Comparison of ENCODE assay signal across 26 mouse cellular contexts in genomic region chr6:86645551-86645950, GRCm38 (mm10). TPM values are rescaled to one million over a fixed set of nuclear protein-coding genes. Genes with fewer than 3 reads are reported as not detected.
A peak's percentile ranks its signal among the peaks of the same experiment; 100 is the strongest.
DNase-seq lines count a peak whose midpoint lies in the region; ATAC-seq and TF ChIP-seq lines count a peak whose summit lies in the region.
"Had no signal": no experiment of that assay in that cellular context is flagged by ENCODE, and none has a peak within 500 bp of the region (broad histone marks: within the 10 kb centered on the region; RNA-seq: fewer than 3 reads in every experiment).

No protein-coding gene starts in this region.

- H3K79me2 ChIP-seq in liver, adult 2 months (ENCODE audit: control insufficient read depth, insufficient read depth, low read length), result no peaks in the 10 kb centered on the region

- no peaks in the 10 kb centered on the region for H3K9me3 ChIP-seq in liver, embryonic 14.5 days (ENCODE audit: control insufficient read depth, low read length)
- H3K9me3 ChIP-seq: heart, embryonic 10.5 days; heart, embryonic 15.5 days; limb, embryonic 13.5 days; midbrain, embryonic 10.5 days; midbrain, embryonic 15.5 days; neural tube, embryonic 12.5 days; stomach, embryonic 15.5 days had no signal

- H3K9ac ChIP-seq in liver, adult 2 months (ENCODE audit: low read depth, low read length), result no peak overlapping the region
- H3K9ac ChIP-seq in liver, embryonic 14.5 days (replicated peaks), result no peak overlapping the region
- H3K9ac ChIP-seq: heart, embryonic 15.5 days; limb, embryonic 13.5 days; lung, embryonic 14.5 days; midbrain, embryonic 15.5 days; neural tube, embryonic 12.5 days; stomach, embryonic 15.5 days had no signal

- H3K27ac ChIP-seq in liver, adult 2 months (replicated peaks; ENCODE audit: insufficient read depth, low read depth, low read length), result no peak overlapping the region
- peak overlapping the region; percentile 14; the same call in 1 of the 2 replicates for H3K27ac ChIP-seq in liver, embryonic 14.5 days
- H3K27ac ChIP-seq: heart, embryonic 10.5 days; heart, embryonic 15.5 days; limb, embryonic 13.5 days; midbrain, embryonic 10.5 days; midbrain, embryonic 15.5 days; neural tube, embryonic 12.5 days; stomach, embryonic 15.5 days had no signal

- no peaks in the 10 kb centered on the region for H3K4me1 ChIP-seq in liver, adult 2 months (ENCODE audit: control insufficient read depth, insufficient read depth, low read length)
- H3K4me1 ChIP-seq in liver, embryonic 14.5 days (replicated peaks; ENCODE audit: control insufficient read depth in 2 of 2, insufficient read depth in 2 of 2, low read length in 1 of 2), result peaks cover 13 to 19% of the 10 kb centered on the region in 2 experiments
- H3K4me1 ChIP-seq: heart, embryonic 15.5 days; limb, embryonic 13.5 days; midbrain, embryonic 10.5 days; midbrain, embryonic 15.5 days; neural tube, embryonic 12.5 days had no signal

- peaks cover 6% of the 10 kb centered on the region; the same call in 1 of the 2 replicates for H3K36me3 ChIP-seq in liver, adult 2 months (ENCODE audit: control insufficient read depth, insufficient read depth, low read length)
- peaks cover 28% of the 10 kb centered on the region for H3K36me3 ChIP-seq in liver, embryonic 14.5 days (replicated peaks; ENCODE audit: control insufficient read depth, insufficient read depth, low read depth)

- TF ChIP-seq POLR2A in liver, adult 2 months (IDR thresholded peaks at IDR 0.05; ENCODE audit: extremely low read depth, insufficient read depth, low read length), result no peak

- no peak for ATAC-seq in liver, embryonic 14.5 days (ENCODE audit: insufficient read depth)
- 0 out of 2 replicates have a peak, but pooled peaks have one; percentile 2 for ATAC-seq in neutrophil, adult 5-6 weeks (ENCODE audit: extremely low read depth, insufficient number of reproducible peaks, low FRiP score, poor library complexity, severe bottlenecking)
- no peak for ATAC-seq in activated CD4-positive, CD25-positive, alpha-beta regulatory T cell, adult 4 months
- ATAC-seq: forebrain, embryonic 14.5 days; hindbrain, embryonic 16.5 days; midbrain, embryonic 15.5 days had no signal

- no peaks in the 10 kb centered on the region for H3K27me3 ChIP-seq in liver, adult 2 months (ENCODE audit: control insufficient read depth, insufficient read depth, low read length)
- H3K27me3 ChIP-seq in liver, embryonic 14.5 days (ENCODE audit: control insufficient read depth, insufficient read depth, low read length), result no peaks in the 10 kb centered on the region
- H3K27me3 ChIP-seq: heart, embryonic 15.5 days; limb, embryonic 13.5 days; midbrain, embryonic 15.5 days; neural tube, embryonic 12.5 days; stomach, embryonic 15.5 days had no signal

- no peak overlapping the region for H3K4me2 ChIP-seq in liver, embryonic 14.5 days (ENCODE audit: low read depth)
- H3K4me2 ChIP-seq: heart, embryonic 15.5 days; limb, embryonic 13.5 days; lung, embryonic 14.5 days; midbrain, embryonic 15.5 days; neural tube, embryonic 12.5 days; stomach, embryonic 15.5 days had no signal

- DNase-seq in liver, adult 2 months (ENCODE audit: extremely low read depth, low read depth, low spot score), result peak; percentile 19
- no peak for DNase-seq in liver
- peak; percentile 53 for DNase-seq in 3T3-L1 (ENCODE audit: low read depth, low spot score)
- DNase-seq in liver, embryonic 14.5 days (ENCODE audit: low read depth in 3 of 3, low spot score in 3 of 3), result no peak
- DNase-seq in urinary bladder, postnatal 25 days (ENCODE audit: low spot score), result no peak
- DNase-seq: adrenal gland, postnatal 10 days; cerebellum, adult 11 months; cerebellum, adult 9-10 months; cerebellum, postnatal 36 days; gastrocnemius, postnatal 14 days; kidney, adult 9 months; kidney, postnatal 10 days; lung, embryonic 14.5 days; lung, postnatal 14 days; right cerebral cortex, postnatal 4 days had no signal

- no peak for TF ChIP-seq CTCF in liver, adult 2 months (IDR thresholded peaks at IDR 0.05; ENCODE audit: low read depth, low read length)
- no peak for TF ChIP-seq CTCF in liver, embryonic 14.5 days (IDR thresholded peaks at IDR 0.05; ENCODE audit: low read depth)

- 41% methylated on average over 4 of the region's 4 CpGs for WGBS in liver, adult 2 months
- WGBS in liver, embryonic 14.5 days (ENCODE audit: insufficient replicate concordance), result 71% methylated on average over 4 of the region's 4 CpGs

- no peak overlapping the region for H3K4me3 ChIP-seq in liver, adult 2 months (ENCODE audit: insufficient read depth, low read depth, low read length)
- H3K4me3 ChIP-seq in liver, embryonic 14.5 days (ENCODE audit: insufficient read depth in 1 of 2, low read depth in 2 of 2, low read length in 2 of 2), result no peak overlapping the region
- H3K4me3 ChIP-seq: heart, embryonic 10.5 days; heart, embryonic 15.5 days; limb, embryonic 13.5 days; midbrain, embryonic 10.5 days; midbrain, embryonic 15.5 days; neural tube, embryonic 12.5 days; stomach, embryonic 15.5 days had no signal

- TF ChIP-seq EP300 in liver, embryonic 14.5 days (IDR thresholded peaks at IDR 0.05; ENCODE audit: low read depth), result no peak

RNA-seq across cellular contexts. Expression of gene Asprv1, which starts 17.6 kb away (rescaled TPM):
- total RNA-seq in liver, adult 2 months (2014; rRNA removed), result not detected in 2 replicates
- polyA plus RNA-seq in liver, adult 2 months (2012; rRNA removed), result 0.07 and 0.10 TPM in 2 replicates
- 0.26 and 0.33 TPM in 2 replicates for polyA plus RNA-seq in liver, embryonic 14.5 days (2012; rRNA removed)
- 0.23 and 0.28 TPM in 2 replicates for polyA plus RNA-seq in liver, embryonic 14.5 days (2014; fragmentation: Nextera tagmentation; extraction: Ambion mirVana)
- 195 and 207 TPM in 2 replicates for total RNA-seq in neutrophil, adult 5-6 weeks (2017)
- under 1 TPM; 0.29 to 0.31 TPM for polyA plus RNA-seq in activated CD4-positive, CD25-positive, alpha-beta regulatory T cell, adult 4 months (2017; shearing (Covaris generic))

RNA-seq across cellular contexts. Expression of gene Mxd1, which starts 23.4 kb away (rescaled TPM):
- total RNA-seq in liver, adult 2 months (2014; rRNA removed), result 2.0 and 2.6 TPM in 2 replicates
- polyA plus RNA-seq in liver, adult 2 months (2012; rRNA removed), result 2.7 and 2.8 TPM in 2 replicates
- polyA plus RNA-seq in liver, embryonic 14.5 days (2012; rRNA removed), result 17.8 and 18.7 TPM in 2 replicates
- 30.3 and 32.5 TPM in 2 replicates for polyA plus RNA-seq in liver, embryonic 14.5 days (2014; fragmentation: Nextera tagmentation; extraction: Ambion mirVana)
- total RNA-seq in neutrophil, adult 5-6 weeks (2017), result 846 and 903 TPM in 2 replicates
- 10 to 100 TPM; 18.6 to 18.7 TPM for polyA plus RNA-seq in activated CD4-positive, CD25-positive, alpha-beta regulatory T cell, adult 4 months (2017; shearing (Covaris generic))

RNA-seq across cellular contexts. Expression of gene Snrnp27, which starts 38.8 kb away (rescaled TPM):
- total RNA-seq in liver, adult 2 months (2014; rRNA removed), result 14.3 and 18.7 TPM in 2 replicates
- 6.6 and 8.6 TPM in 2 replicates for polyA plus RNA-seq in liver, adult 2 months (2012; rRNA removed)
- 13.6 and 27.2 TPM in 2 replicates for polyA plus RNA-seq in liver, embryonic 14.5 days (2012; rRNA removed)
- 54.5 and 58.2 TPM in 2 replicates for polyA plus RNA-seq in liver, embryonic 14.5 days (2014; fragmentation: Nextera tagmentation; extraction: Ambion mirVana)
- 58.8 and 65.9 TPM in 2 replicates for total RNA-seq in neutrophil, adult 5-6 weeks (2017)
- 100 to 1,000 TPM; 108 to 114 TPM for polyA plus RNA-seq in activated CD4-positive, CD25-positive, alpha-beta regulatory T cell, adult 4 months (2017; shearing (Covaris generic))

Comparison
In these comparisons a context has a peak if more than half of its experiments do, and no peak if none do; other contexts are left out.
1. DNase-seq: peak in liver, adult 2 months (single experiment) and 3T3-L1 (single experiment); none in liver (single experiment), liver, embryonic 14.5 days (0 of 3) and urinary bladder, postnatal 25 days (single experiment).